Mouse (Mus musculus) lung, embryonic 14.5 days (tissue): Measurements from ENCODE around the gene Tenm4. TPM values are rescaled to one million over a fixed set of nuclear protein-coding genes. Genes with fewer than 3 reads are reported as not detected.

Experiments
- ATAC-seq: fragments of 200-750 bp; cut with Nextera tagmentation; 2 replicates; pipeline ENCODE4 v1.8.0; 2017; ENCODE audit warnings: mild to moderate bottlenecking, moderate TSS enrichment, moderate library complexity; ENCODE audit not compliant: insufficient read depth
- DNase-seq: peaks from one replicate; pipeline ENCODE4 v3.0.0-alpha.2; 2015
- H3K27ac ChIP-seq: fragments of 300-500 bp; sonication (generic); 2 replicates; pipeline ENCODE4 v1.5.1; 2014; ENCODE audit warnings: low read depth, mild to moderate bottlenecking, moderate library complexity
- H3K27me3 ChIP-seq: fragments of 300-500 bp; sonication (generic); 2 replicates; pipeline ENCODE4 v1.6.1; 2014; ENCODE audit warnings: low read length, control low read depth; ENCODE audit not compliant: insufficient read depth
- H3K36me3 ChIP-seq: fragments of 300-500 bp; sonication (generic); 2 replicates; pipeline ENCODE4 v1.6.1; 2014; ENCODE audit warnings: control low read depth; ENCODE audit not compliant: insufficient read depth
- H3K4me1 ChIP-seq: fragments of 300-500 bp; sonication (generic); 2 replicates; pipeline ENCODE4 v1.6.1; 2014; ENCODE audit warnings: antibody characterized with exemption, control low read depth; ENCODE audit not compliant: insufficient read depth
- H3K4me2 ChIP-seq: fragments of 300-500 bp; sonication (generic); 2 replicates; pipeline ENCODE4 v1.6.1; 2014; ENCODE audit warnings: mild to moderate bottlenecking
- H3K4me3 ChIP-seq: fragments of 300-500 bp; sonication (generic); 2 replicates; pipeline ENCODE4 v1.5.1; 2014; ENCODE audit warnings: low read depth, low read length
- H3K9ac ChIP-seq: fragments of 300-500 bp; sonication (generic); 2 replicates; pipeline ENCODE4 v1.6.1; 2014
- H3K9me3 ChIP-seq: fragments of 300-500 bp; sonication (generic); 2 replicates; pipeline ENCODE4 v1.6.1; 2016; ENCODE audit warnings: low read depth, low read length, control low read depth
- CTCF ChIP-seq: IDR thresholded peaks from 2 replicates; pipeline ENCODE4 v1.5.1; 2016; ENCODE audit warnings: antibody characterized with exemption, low read depth
- WGBS: fragments of 180-500 bp; shearing (Covaris S2); extraction: QIAGEN DNeasy Blood & Tissue Kit; methylation state at CpG from one replicate; pipeline ENCODE4 v1.1.7; 2014; 5-methylcytosine and 5-hydroxymethylcytosine counted together
- polyA plus RNA-seq: library from polyadenylated mRNA; unstranded; fragments of >200 nt; fragmentation: Nextera tagmentation; extraction: Ambion mirVana; gene quantifications from 2 replicates; pipeline ENCODE4 v1.2.1, GENCODE M21; 2014

The Tenm4 gene
- polyA plus RNA-seq, 1 experiment from 2014 or later, result 24.9 TPM

DNA sequence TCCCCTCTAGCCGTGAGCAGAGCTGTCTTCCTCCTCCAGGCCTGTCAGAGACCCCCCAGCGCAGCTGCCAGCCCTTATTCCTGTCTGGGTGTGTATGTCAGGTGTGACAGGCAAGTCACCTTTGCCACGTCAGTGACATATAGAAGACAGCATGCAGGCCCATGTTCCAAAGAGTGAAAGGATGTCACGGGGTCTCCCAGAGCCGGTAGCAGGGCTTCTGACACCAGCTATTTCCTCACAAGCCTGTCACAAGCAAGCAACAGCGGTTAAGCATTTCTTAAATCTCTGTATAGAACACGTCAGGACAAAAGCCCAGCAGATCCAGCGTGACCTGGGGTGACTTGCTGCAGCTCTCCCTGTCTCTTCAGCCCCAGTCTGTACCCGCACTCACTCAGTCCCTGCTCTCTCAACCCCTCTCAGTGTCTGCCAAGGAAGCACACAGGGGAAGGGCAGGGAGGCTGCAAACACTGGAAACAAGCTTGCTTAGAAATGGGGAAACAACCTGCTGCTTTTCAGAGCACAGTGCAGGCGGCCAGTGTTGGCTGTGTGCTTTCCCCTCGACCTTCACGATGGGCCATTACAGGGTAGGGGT is 276.9 kb downstream of the Tenm4 start:
- Histone ChIP-seq H3K4me1 (no peaks in the 10 kb centered on the region), H3K27ac (no peak overlapping the region), H3K4me2 (no peak overlapping the region), H3K27me3 (no peaks in the 10 kb centered on the region), H3K36me3 (no peaks in the 10 kb centered on the region), H3K9ac (no peak overlapping the region), H3K4me3 (no peak overlapping the region), H3K9me3 (no peaks in the 10 kb centered on the region)
- no peak for ATAC-seq
- DNase-seq, result no peak
- WGBS, result 67% methylated on average over 12 of the region's 12 CpGs
- TF ChIP-seq CTCF, result no peak

DNA sequence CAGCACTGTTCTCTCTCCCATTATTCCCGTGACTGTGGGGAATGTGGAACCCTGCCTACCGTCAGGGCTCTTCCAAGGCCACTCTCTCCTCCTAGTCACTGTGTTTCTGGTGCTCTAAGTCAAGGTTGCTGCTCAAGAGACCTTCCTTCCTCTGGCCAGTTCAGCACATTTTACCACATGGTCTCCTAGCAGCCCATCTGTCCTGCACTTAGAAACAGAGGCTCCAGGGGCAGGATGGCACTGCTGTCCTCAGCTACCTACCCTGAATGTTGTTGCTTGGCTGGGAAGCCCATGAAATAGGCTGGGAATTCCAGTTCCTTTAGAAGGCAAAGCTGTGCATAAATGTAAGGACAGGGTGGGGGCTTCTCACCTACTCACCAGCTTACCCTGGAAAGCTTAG is 284.9 kb downstream of the Tenm4 start:
- no peaks in the 10 kb centered on the region for H3K36me3 ChIP-seq
- H3K4me2 ChIP-seq, result no peak overlapping the region
- no peaks in the 10 kb centered on the region for H3K4me1 ChIP-seq
- ATAC-seq (no peak), DNase-seq (no peak)
- no peak overlapping the region for H3K4me3 ChIP-seq
- H3K27ac ChIP-seq, result no peak overlapping the region
- no peaks in the 10 kb centered on the region for H3K9me3 ChIP-seq
- no peak overlapping the region for H3K9ac ChIP-seq
- no peak for TF ChIP-seq CTCF
- no peaks in the 10 kb centered on the region for H3K27me3 ChIP-seq
- 58% methylated on average over 2 of the region's 2 CpGs for WGBS

DNA sequence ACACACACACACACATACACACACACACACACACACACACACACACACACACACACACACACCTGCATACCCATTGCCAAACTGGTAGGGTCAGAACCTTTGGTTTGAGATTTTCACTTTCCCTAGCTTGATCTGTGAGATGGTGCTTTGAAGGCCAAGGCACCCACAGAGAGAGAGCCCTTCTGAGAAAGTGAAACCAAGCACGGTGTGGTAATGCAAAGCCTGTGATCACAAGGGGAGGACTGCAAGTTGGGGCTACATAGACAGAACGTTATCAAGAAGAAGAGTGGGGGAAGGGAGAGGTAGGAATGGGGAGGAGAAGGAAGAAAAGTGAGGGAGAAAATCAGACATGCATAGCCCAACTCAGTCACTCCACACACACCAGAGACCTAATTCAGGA is 285.6 kb downstream of the Tenm4 start:
- Histone ChIP-seq H3K9ac (no peak overlapping the region), H3K4me2 (no peak overlapping the region), H3K4me1 (no peaks in the 10 kb centered on the region), H3K4me3 (no peak overlapping the region), H3K9me3 (no peaks in the 10 kb centered on the region), H3K27ac (no peak overlapping the region), H3K36me3 (no peaks in the 10 kb centered on the region), H3K27me3 (no peaks in the 10 kb centered on the region)
- DNase-seq, result no peak
- no peak for TF ChIP-seq CTCF
- WGBS, result 20% methylated on average over 2 of the region's 2 CpGs
- ATAC-seq, result no peak

DNA sequence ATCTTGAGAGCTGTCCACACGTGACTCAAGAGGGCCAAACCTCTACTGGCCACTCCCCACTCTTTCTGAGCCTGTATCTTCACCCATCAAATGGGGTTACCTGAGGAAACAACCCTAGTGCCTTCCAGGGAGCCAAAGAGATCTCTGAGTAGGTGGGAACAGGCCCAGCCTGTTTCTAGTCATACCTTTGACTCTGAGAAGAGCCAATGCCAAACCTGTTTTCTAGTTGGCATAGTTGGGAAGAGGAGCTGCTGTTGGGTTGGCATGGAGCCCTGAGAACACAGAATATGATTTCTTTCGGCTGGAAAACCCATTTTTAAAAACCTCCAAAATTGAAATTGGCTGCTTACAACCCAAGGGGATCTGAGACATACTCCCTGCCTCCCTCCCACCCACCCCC is 286.8 kb downstream of the Tenm4 start:
- H3K4me1 ChIP-seq, result no peaks in the 10 kb centered on the region
- no peak for TF ChIP-seq CTCF
- DNase-seq (no peak), ATAC-seq (no peak)
- 68% methylated on average over 2 of the region's 2 CpGs for WGBS
- no peak overlapping the region for H3K4me3 ChIP-seq
- no peak overlapping the region for H3K9ac ChIP-seq
- H3K4me2 ChIP-seq, result no peak overlapping the region
- H3K36me3 ChIP-seq, result no peaks in the 10 kb centered on the region
- H3K27ac ChIP-seq, result no peak overlapping the region
- H3K9me3 ChIP-seq, result no peaks in the 10 kb centered on the region
- no peaks in the 10 kb centered on the region for H3K27me3 ChIP-seq

DNA sequence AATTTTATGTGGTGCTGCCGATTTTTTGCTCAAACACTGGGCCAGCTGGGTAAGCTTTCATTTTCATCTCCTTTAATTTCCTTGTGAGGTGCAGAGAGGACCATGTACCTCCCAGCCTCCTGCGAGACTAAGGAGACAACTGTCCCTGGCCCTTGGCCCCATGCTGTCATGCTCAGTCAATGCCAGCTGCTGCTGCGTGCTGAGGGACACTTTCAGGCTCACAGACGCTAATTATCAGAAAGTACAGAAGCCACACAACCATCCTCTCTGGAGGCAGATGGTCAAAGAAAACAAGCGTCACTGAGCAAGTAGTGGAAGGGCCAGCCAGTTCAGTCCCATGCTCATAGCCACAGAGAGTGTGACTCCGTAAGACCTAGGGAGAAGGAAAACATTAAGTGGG is 287.9 kb downstream of the Tenm4 start:
- Histone ChIP-seq H3K27me3 (no peaks in the 10 kb centered on the region), H3K36me3 (no peaks in the 10 kb centered on the region), H3K9ac (no peak overlapping the region), H3K4me2 (no peak overlapping the region), H3K27ac (no peak overlapping the region), H3K9me3 (no peaks in the 10 kb centered on the region), H3K4me1 (no peaks in the 10 kb centered on the region), H3K4me3 (no peak overlapping the region)
- ATAC-seq (no peak), DNase-seq (no peak)
- no peak for TF ChIP-seq CTCF
- WGBS, result 45% methylated on average over 6 of the region's 6 CpGs

GRCm38 (mm10) chr7:96466761-96467160 is 295.7 kb downstream of the Tenm4 start:
- Histone ChIP-seq H3K9me3 (no peaks in the 10 kb centered on the region), H3K4me1 (no peaks in the 10 kb centered on the region), H3K27me3 (no peaks in the 10 kb centered on the region), H3K4me2 (no peak overlapping the region), H3K4me3 (no peak overlapping the region), H3K36me3 (no peaks in the 10 kb centered on the region), H3K9ac (no peak overlapping the region), H3K27ac (no peak overlapping the region)
- ATAC-seq (no peak), DNase-seq (no peak)
- 88% methylated on average over 3 of the region's 3 CpGs for WGBS
- TF ChIP-seq CTCF, result no peak

- no peak for TF ChIP-seq CTCF
- WGBS, result 75% methylated on average over 6 of the region's 6 CpGs
Observed at GRCm38 (mm10) chr7:96470821-96471220, 299.8 kb downstream of the Tenm4 start.

More at GRCm38 (mm10) chr7:96470821-96471220, 299.8 kb downstream of the Tenm4 start:
- Histone ChIP-seq H3K27me3 (no peaks in the 10 kb centered on the region), H3K9ac (no peak overlapping the region), H3K27ac (no peak overlapping the region), H3K9me3 (no peaks in the 10 kb centered on the region), H3K4me1 (no peaks in the 10 kb centered on the region), H3K4me2 (no peak overlapping the region), H3K36me3 (no peaks in the 10 kb centered on the region), H3K4me3 (no peak overlapping the region)
- DNase-seq (no peak), ATAC-seq (no peak)
